Mouse (Mus musculus) forebrain, embryonic 12.5 days (tissue): ENCODE results near the gene Itpripl2. TPM values are rescaled to one million over a fixed set of nuclear protein-coding genes. Genes with fewer than 3 reads are reported as not detected.

Experiments used
- ATAC-seq: fragments of 200-750 bp; cut with Nextera tagmentation; 2 replicates; pipeline ENCODE4 v1.8.0; 2017; ENCODE audit warnings: moderate TSS enrichment; ENCODE audit not compliant: low FRiP score
- H3K27ac ChIP-seq: fragments of 300-500 bp; sonication (generic); 2 replicates; pipeline ENCODE4 v1.5.1; 2016; ENCODE audit warnings: mild to moderate bottlenecking
- H3K27me3 ChIP-seq: fragments of 300-500 bp; sonication (generic); 2 replicates; pipeline ENCODE4 v1.6.1; 2016; ENCODE audit warnings: mild to moderate bottlenecking
- H3K36me3 ChIP-seq: fragments of 300-500 bp; sonication (generic); replicated peaks from 2 replicates; pipeline ENCODE4 v1.6.1; 2016; ENCODE audit warnings: mild to moderate bottlenecking
- H3K4me1 ChIP-seq: fragments of 300-500 bp; sonication (generic); 2 replicates; pipeline ENCODE4 v1.6.1; 2016
- H3K4me2 ChIP-seq: fragments of 300-500 bp; sonication (generic); 2 replicates; pipeline ENCODE4 v1.6.1; 2016; ENCODE audit warnings: mild to moderate bottlenecking, moderate library complexity
- H3K4me3 ChIP-seq: fragments of 300-500 bp; sonication (generic); replicated peaks from 2 replicates; pipeline ENCODE4 v1.5.1; 2016; ENCODE audit warnings: mild to moderate bottlenecking
- H3K9ac ChIP-seq: fragments of 300-500 bp; sonication (generic); 2 replicates; pipeline ENCODE4 v1.6.1; 2016; ENCODE audit warnings: mild to moderate bottlenecking
- H3K9me3 ChIP-seq: fragments of 300-500 bp; sonication (generic); 2 replicates; pipeline ENCODE4 v1.6.1; 2016
- WGBS: fragments of 180-500 bp; shearing (Covaris S2); methylation state at CpG from one replicate; pipeline ENCODE4 v1.1.7; 2016; 5-methylcytosine and 5-hydroxymethylcytosine counted together
- polyA plus RNA-seq: library from polyadenylated mRNA; unstranded; fragments of >200 nt; fragmentation: Nextera tagmentation; extraction: Ambion mirVana; gene quantifications from 2 replicates; pipeline ENCODE4 v1.2.1, GENCODE M21; 2016

The Itpripl2 gene
- polyA plus RNA-seq, 1 experiment from 2014 or later: 1.3 TPM

DNA sequence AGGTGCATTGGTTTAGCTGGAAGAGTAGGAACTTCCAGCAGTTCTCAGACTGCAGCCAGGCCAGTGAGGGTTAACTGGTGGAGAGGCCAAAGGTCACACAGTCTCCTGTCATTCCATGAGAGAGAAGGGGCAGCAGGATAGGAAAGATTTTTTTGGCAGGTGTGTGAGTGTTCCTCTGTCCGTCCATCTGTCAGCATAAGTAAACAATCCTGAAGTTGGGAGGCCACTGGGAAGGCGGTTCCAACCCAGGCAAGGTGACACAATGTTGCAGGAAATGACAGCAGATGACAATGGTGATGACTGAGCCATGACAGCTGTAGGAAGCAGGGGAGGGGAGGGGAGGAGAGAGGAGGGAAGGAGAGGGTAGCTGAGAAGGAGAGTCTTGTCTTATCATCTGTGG, 38.8 kb downstream of the Itpripl2 start:
- Histone ChIP-seq H3K4me3 (no peak overlapping the region), H3K4me1 (peaks cover 11% of the 10 kb centered on the region), H3K27me3 (peaks cover 4% of the 10 kb centered on the region; the same call in 1 of the 2 replicates), H3K4me2 (no peak overlapping the region), H3K27ac (no peak overlapping the region), H3K9me3 (no peaks in the 10 kb centered on the region), H3K9ac (no peak overlapping the region), H3K36me3 (no peaks in the 10 kb centered on the region)
- WGBS: 49% methylated on average over 2 of the region's 2 CpGs
- no peak for ATAC-seq

DNA sequence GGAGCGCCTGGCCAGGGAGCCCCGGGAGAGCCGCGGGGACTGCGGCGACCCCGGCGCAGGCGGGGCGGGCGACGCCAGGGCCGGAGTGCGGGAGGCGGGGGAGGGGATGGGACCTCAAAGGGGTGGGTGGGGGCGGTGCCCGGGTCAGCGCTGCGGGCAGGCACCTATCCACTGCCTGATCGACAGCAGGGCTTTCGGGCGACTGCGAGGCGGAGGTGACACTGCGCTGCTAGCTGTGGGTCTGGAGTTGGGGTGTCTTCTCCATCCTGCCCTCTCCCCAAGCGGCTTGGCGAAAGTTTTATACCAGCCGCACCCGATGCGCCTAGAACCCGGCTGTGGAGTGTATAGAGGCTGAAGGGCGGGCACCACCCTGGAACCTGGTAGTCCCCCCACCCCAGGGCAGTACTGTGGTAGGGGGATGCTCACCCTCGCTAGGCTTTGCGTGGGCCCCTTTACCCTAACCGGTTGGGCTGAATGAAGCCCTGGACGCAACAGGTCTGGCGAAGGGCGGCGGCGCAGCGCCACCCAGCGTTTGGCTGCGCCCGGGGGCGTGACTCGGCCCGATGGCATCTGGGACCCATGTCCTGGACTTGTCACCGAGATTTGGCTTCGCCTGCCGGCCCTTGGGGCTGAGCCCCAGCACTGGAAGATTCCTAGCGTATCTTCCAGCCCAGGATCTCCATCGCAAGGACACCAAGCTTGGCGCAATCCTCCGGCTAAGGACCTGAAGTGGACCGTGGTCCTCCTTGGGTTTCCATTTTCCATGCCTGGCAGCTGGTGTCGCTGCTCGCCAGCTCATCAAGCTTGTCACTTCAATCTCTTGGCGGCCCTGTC, 43.4 kb downstream of the Itpripl2 start, which contains the start of gene Syt17:
TSS of gene Syt17 (minus strand) at position 89 of the 834 bp plus-strand sequence.
- ATAC-seq: peak; percentile 72

DNA sequence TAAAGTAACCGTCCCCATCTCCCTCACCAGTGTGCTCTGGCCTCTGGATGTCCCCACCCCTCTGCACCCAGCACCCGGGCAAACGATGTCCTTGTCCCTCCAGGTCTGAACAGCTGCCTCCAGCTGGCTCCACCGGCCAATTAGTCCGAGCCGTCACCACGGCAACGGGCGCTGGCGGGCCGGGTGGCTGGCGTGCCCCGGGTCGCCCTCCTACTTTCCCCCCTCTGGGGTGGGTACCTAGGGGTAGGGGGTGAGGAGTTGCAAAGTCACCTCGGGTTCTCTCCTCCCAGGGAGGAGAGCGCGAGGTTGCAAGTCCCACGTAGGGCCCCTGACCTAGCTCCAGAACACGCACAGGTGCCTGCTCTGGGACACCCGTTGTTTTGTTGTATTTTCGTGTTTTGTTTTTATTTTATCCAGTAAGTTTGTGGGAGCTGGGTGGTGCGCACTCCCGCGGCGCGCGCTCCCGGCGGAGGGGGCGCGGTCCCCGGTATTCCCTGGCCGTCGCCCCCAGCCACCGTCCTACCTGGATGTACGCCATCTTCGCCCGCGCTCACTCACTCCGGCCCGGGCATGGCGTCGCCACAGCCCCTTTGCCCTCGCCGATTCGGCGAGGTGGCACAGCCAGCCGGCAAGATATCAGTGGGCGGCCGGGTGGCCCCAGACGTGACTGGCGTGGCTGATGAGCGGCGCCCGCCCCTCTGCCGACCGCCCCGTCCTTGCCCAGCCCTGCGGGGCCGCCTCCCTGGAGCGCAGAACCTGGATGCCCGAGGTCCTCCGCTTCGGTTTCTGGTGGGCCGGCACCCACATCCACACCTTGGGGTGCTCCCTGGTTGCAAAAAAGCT, 44.3 kb downstream of the Itpripl2 start:
- H3K4me3 ChIP-seq: peak overlapping the region; percentile 62
- peak overlapping the region; percentile 97 for H3K4me2 ChIP-seq
- H3K27me3 ChIP-seq: peaks cover 34% of the 10 kb centered on the region
- H3K9ac ChIP-seq: peak overlapping the region; percentile 70
- no peak overlapping the region for H3K27ac ChIP-seq
- peak; percentile 79 for ATAC-seq
- no peaks in the 10 kb centered on the region for H3K36me3 ChIP-seq
- H3K4me1 ChIP-seq: peaks cover 35% of the 10 kb centered on the region
- whole genome bisulfite sequencing: under 1% methylated on average over 65 of the region's 65 CpGs
- no peaks in the 10 kb centered on the region for H3K9me3 ChIP-seq

More for the DNA sequence above, 43.4 kb downstream of the Itpripl2 start, which contains the start of gene Syt17:
- Histone ChIP-seq H3K9ac (peak within 1 kb of the TSS; percentile 70), H3K27ac (no peak within 1 kb of the TSS), H3K4me2 (peak within 1 kb of the TSS; percentile 97), H3K36me3 (no peaks in the 10 kb centered on the region), H3K4me1 (peaks cover 28% of the 10 kb centered on the region), H3K4me3 (peak within 1 kb of the TSS; percentile 62), H3K27me3 (peaks cover 28% of the 10 kb centered on the region), H3K9me3 (no peaks in the 10 kb centered on the region)
- under 1% methylated on average over 58 of the region's 58 CpGs for whole genome bisulfite sequencing

DNA sequence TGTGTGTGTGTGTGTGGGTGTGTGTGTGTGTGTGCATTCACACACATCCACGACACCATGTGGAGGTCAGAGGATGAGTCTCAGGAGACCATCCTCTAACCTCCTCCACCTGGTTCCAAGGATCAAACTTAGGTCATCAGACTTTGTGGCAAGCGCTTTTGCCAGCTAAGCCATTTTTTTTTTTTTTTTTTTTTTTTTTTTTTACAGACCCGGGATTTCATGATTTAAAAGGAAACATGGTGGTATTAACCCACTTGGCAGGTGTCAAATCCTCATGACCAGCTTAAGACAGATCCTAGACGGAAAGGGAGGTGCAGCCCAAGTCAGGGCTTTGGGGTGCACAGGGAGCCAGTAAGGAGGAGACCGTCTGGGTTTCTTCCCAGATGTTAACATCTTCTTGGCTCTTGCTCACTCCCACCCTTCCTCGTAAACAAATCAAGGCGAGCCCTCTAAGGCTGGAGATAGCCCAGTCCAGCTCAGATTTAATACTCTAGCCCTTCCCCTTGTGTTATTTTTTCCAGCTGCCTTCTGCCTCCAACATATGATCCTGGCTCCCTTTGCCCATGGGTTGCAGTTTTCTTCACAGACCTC, 47.8 kb downstream of the Itpripl2 start:
- Histone ChIP-seq H3K4me2 (no peak overlapping the region), H3K9ac (no peak overlapping the region), H3K27ac (no peak overlapping the region), H3K4me1 (peaks cover 32% of the 10 kb centered on the region), H3K27me3 (peaks cover 31% of the 10 kb centered on the region), H3K36me3 (no peaks in the 10 kb centered on the region), H3K4me3 (no peak overlapping the region), H3K9me3 (no peaks in the 10 kb centered on the region)
- 57% methylated on average over 7 of the region's 7 CpGs for WGBS
- no peak for ATAC-seq

DNA sequence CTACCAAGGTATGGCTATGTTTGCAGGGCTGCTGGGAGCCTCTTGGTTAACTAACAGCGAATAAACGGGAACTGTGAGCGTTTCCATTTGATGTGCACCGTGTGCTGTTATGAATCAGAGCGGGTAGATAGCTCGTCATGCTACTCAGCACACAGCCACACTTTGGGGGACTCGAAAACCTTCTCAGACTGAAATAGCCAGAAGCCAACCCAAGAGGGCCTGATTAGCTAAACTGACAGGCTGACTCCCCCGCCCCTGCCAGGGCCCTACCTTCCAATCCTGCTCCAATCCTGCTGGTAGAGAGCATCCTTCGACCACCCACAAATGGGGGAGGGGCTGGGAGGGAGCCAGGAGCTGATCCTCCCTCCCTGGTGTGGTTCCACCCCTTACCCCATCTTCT, 48.4 kb downstream of the Itpripl2 start:
- 4% methylated on average over 9 of the region's 9 CpGs for WGBS
- no peak overlapping the region; the same call in 1 of the 2 replicates for H3K9ac ChIP-seq

DNA sequence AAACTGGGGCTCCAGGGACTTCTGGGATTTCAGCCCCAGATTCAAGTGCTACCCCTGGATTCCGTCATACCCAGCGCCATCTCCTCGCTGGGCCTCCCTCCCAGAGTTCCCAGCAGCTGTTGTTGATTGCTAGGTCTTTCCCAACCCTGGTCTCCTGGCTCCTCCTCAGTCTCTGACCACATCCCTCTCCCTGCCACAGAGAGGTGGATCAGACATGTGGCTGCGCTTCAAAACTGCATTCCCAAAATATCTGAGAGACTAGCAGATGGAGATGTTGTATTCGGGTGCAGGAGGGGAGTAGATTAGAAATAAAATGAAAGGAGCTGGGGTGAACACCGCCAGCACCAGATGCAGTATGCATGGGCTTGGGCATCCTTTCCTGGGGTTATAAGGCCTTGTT, 50.2 kb downstream of the Itpripl2 start:
- Histone ChIP-seq H3K4me1 (peaks cover 12% of the 10 kb centered on the region), H3K4me2 (no peak overlapping the region), H3K27me3 (peaks cover 26% of the 10 kb centered on the region), H3K4me3 (no peak overlapping the region), H3K27ac (no peak overlapping the region), H3K9me3 (no peaks in the 10 kb centered on the region), H3K36me3 (no peaks in the 10 kb centered on the region), H3K9ac (no peak overlapping the region)
- 86% methylated on average over 6 of the region's 6 CpGs for WGBS
- ATAC-seq: no peak

More for the DNA sequence above, 48.4 kb downstream of the Itpripl2 start:
- Histone ChIP-seq H3K4me1 (peaks cover 29% of the 10 kb centered on the region), H3K27ac (no peak overlapping the region), H3K27me3 (peaks cover 31% of the 10 kb centered on the region), H3K9me3 (no peaks in the 10 kb centered on the region), H3K4me2 (peak overlapping the region; percentile 25), H3K36me3 (no peaks in the 10 kb centered on the region), H3K4me3 (no peak overlapping the region)
- ATAC-seq: no peak

DNA sequence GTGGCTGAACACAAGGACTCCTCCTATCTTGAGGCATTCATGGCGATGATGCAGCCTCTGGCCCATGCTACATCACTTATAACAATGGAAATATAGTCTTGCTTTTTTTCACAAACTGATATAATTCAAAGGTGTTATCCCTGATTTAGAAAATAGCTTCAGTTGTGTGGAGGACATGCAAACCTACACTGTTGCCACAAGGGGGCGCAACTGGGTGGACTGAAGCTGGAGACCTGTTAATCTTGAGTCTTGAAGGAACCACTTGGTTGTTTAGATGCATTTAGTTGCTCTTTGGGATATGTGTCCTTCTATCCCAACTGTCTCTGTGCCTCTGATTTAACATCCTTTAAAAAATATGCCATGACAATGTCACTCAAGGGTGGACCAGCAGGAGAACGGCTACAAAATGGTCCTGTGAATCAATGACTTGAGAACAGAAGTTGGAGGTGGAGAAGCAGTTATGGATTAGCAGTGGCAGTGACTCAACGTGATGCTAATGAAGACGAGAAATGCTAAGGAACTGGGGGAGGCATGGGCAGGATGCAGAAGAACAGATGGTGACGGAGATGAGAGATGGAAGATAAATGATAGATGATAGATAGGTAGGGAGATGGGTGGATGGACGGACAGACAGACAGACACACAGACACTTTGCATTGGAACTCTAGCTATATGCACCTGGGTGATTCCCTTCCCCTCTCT, 54.5 kb downstream of the Itpripl2 start:
- WGBS: 60% methylated on average over 7 of the region's 7 CpGs
- no peak overlapping the region for H3K4me2 ChIP-seq
- no peak overlapping the region for H3K9ac ChIP-seq
- H3K4me1 ChIP-seq: no peaks in the 10 kb centered on the region
- no peak for ATAC-seq
- no peaks in the 10 kb centered on the region for H3K27me3 ChIP-seq
- no peak overlapping the region for H3K27ac ChIP-seq
- H3K9me3 ChIP-seq: no peaks in the 10 kb centered on the region
- H3K36me3 ChIP-seq: no peaks in the 10 kb centered on the region
- H3K4me3 ChIP-seq: no peak overlapping the region

Other genes with a start within 250 kb of the Itpripl2 start
- 23.4 and 24.2 TPM in 2 replicates for gene Smg1, start 248.3 kb downstream of the Itpripl2 start, polyA plus RNA-seq
- gene Syt17, start 43.8 kb downstream of the Itpripl2 start, polyA plus RNA-seq: 3.4 and 4.0 TPM in 2 replicates
- gene Coq7, start 41.4 kb upstream of the Itpripl2 start, polyA plus RNA-seq: 96.9 and 98.7 TPM in 2 replicates
- 12.9 and 13.2 TPM in 2 replicates for gene Tmc7, start 92.8 kb upstream of the Itpripl2 start, polyA plus RNA-seq
- 0.65 and 0.73 TPM in 2 replicates for gene Tmc5, start 105.3 kb upstream of the Itpripl2 start, polyA plus RNA-seq
- gene Gde1, start 213.8 kb upstream of the Itpripl2 start, polyA plus RNA-seq: 96.5 and 98.5 TPM in 2 replicates
- gene Ccp110, start 220.6 kb upstream of the Itpripl2 start, polyA plus RNA-seq: 44.8 and 57.6 TPM in 2 replicates
- 89.2 and 91.5 TPM in 2 replicates for gene Vps35l, start 248.3 kb upstream of the Itpripl2 start, polyA plus RNA-seq